Mouse (Mus musculus): ENCODE results near the gene T.

The T gene

GRCm38 (mm10) chr17:8433121-8433977, 874 bp upstream of the T start:
- no peak for DNase-seq

GRCm38 (mm10) chr17:8436184-8436583, 2.0 kb downstream of the T start:
- DNase-seq: no peak

- DNase-seq: no peak
Measured at GRCm38 (mm10) chr17:8444062-8444461, 9.8 kb downstream of the T start.

GRCm38 (mm10) chr17:8447676-8448192, 13.5 kb downstream of the T start:
- DNase-seq: no peak

- no peak for DNase-seq
Measured at GRCm38 (mm10) chr17:8448324-8448723, 14.1 kb downstream of the T start.

- DNase-seq: no peak
Measured at GRCm38 (mm10) chr17:8455196-8455595, 21.0 kb downstream of the T start.

- no peak for DNase-seq
Measured at GRCm38 (mm10) chr17:8455601-8456000, 21.4 kb downstream of the T start.

- DNase-seq: no peak
Measured at GRCm38 (mm10) chr17:8456856-8457460, 22.7 kb downstream of the T start.

GRCm38 (mm10) chr17:8461568-8461967, 27.3 kb downstream of the T start:
- peak; percentile 57 for DNase-seq

GRCm38 (mm10) chr17:8463482-8464128, 29.4 kb downstream of the T start:
- DNase-seq: peak; percentile 65

- DNase-seq: no peak
Measured at GRCm38 (mm10) chr17:8467771-8468170, 33.5 kb downstream of the T start.

- peak; percentile 80 for DNase-seq
Measured at GRCm38 (mm10) chr17:8468716-8469344, 34.6 kb downstream of the T start.

GRCm38 (mm10) chr17:8478554-8478953, 44.3 kb downstream of the T start:
- no peak for DNase-seq

- DNase-seq: no peak
Measured at GRCm38 (mm10) chr17:8479493-8480128, 45.4 kb downstream of the T start.

GRCm38 (mm10) chr17:8481797-8482196, 47.6 kb downstream of the T start:
- DNase-seq: no peak

- no peak for DNase-seq
Measured at GRCm38 (mm10) chr17:8482876-8483275, 48.7 kb downstream of the T start.

GRCm38 (mm10) chr17:8484246-8484645, 50.0 kb downstream of the T start:
- no peak for DNase-seq

- DNase-seq: no peak
Measured at GRCm38 (mm10) chr17:8485146-8485545, 50.9 kb downstream of the T start.

GRCm38 (mm10) chr17:8487824-8488223, 53.6 kb downstream of the T start:
- DNase-seq: peak; percentile 73

GRCm38 (mm10) chr17:8490971-8491370, 56.7 kb downstream of the T start:
- no peak for DNase-seq
